ENCODE assay signal across 8 mouse cellular contexts in genomic region chr15:99139669-99140068, GRCm38 (mm10). TPM values are rescaled to one million over a fixed set of nuclear protein-coding genes. Genes with fewer than 3 reads are reported as not detected.
DNase-seq lines count a peak whose midpoint lies in the region.

No protein-coding gene starts in this region.

- DNase-seq in left cerebral cortex, adult 18-20 months (ENCODE audit: low spot score in 2 of 2), result peak; percentile 17 to 30
- DNase-seq in left cerebral cortex, postnatal 36 days (ENCODE audit: low spot score in 2 of 2), result no peak
- DNase-seq in ES-CJ7 (ENCODE audit: low read depth, low spot score), result peak; percentile 62
- DNase-seq in cerebellum, adult 11 months, result peak; percentile 33
- DNase-seq in gastrocnemius, postnatal 10 days, result peak; percentile 54
- DNase-seq in kidney, adult 9 months, result peak; percentile 49
- peak; percentile 65 for DNase-seq in naive thymus-derived CD4-positive, alpha-beta T cell, adult 2 months (ENCODE audit: low read depth)
- DNase-seq in layer of hippocampus, adult 9-11 months, result no peak

- intact Hi-C loops in left cerebral cortex, postnatal 36 days (cut with DNase I), result no loop called here

RNA-seq across cellular contexts. Expression of gene Spats2, which starts 14.0 kb away (rescaled TPM):
- 10 to 100 TPM; 32.5 to 33.5 TPM for total RNA-seq in left cerebral cortex, adult 18-20 months (2021)
- total RNA-seq in left cerebral cortex, postnatal 36 days (2021), result 10 to 100 TPM; 35.2 to 37.5 TPM
- total RNA-seq in gastrocnemius, postnatal 10 days (2021), result 10 to 100 TPM; 12.3 to 14.5 TPM

RNA-seq across cellular contexts. Expression of gene Dnajc22, which starts 46.7 kb away (rescaled TPM):
- total RNA-seq in left cerebral cortex, adult 18-20 months (2021), result not detected
- under 1 TPM; 0.25 to 0.27 TPM for total RNA-seq in left cerebral cortex, postnatal 36 days (2021)
- under 1 TPM in 1 of 2 experiments, not detected in 1; 0.50 TPM for total RNA-seq in gastrocnemius, postnatal 10 days (2021)

RNA-seq across cellular contexts. Expression of gene C1ql4, which starts 52.1 kb away (rescaled TPM):
- total RNA-seq in left cerebral cortex, adult 18-20 months (2021), result not detected
- total RNA-seq in left cerebral cortex, postnatal 36 days (2021), result not detected
- not detected for total RNA-seq in gastrocnemius, postnatal 10 days (2021)

Comparison
In these comparisons a context has a peak if more than half of its experiments do, and no peak if none do; other contexts are left out.
1. DNase-seq: peak in left cerebral cortex, adult 18-20 months (2 of 2), ES-CJ7 (single experiment), cerebellum, adult 11 months (single experiment), gastrocnemius, postnatal 10 days (single experiment), kidney, adult 9 months (single experiment) and naive thymus-derived CD4-positive, alpha-beta T cell, adult 2 months (single experiment); none in left cerebral cortex, postnatal 36 days (0 of 2) and layer of hippocampus, adult 9-11 months (single experiment).